Mouse (Mus musculus) cortical plate, adult 2 months (tissue): ENCODE measurements around the gene Epb41l4b.

Source experiments
- CTCF ChIP-seq: fragments of 200-500 bp; IDR thresholded peaks from 2 replicates; pipeline ENCODE4 v1.5.1; 2011; ENCODE audit warnings: mild to moderate bottlenecking, control low read depth, low read length; ENCODE audit not compliant: insufficient read depth; ENCODE audit errors: extremely low read depth
- POLR2A ChIP-seq: fragments of 200-500 bp; IDR thresholded peaks from 2 replicates; pipeline ENCODE4 v1.6.1; 2011; ENCODE audit warnings: mild to moderate bottlenecking, low read length, control low read depth; ENCODE audit not compliant: insufficient read depth; ENCODE audit errors: extremely low read depth

GRCm38 (mm10) chr4:56943258-56943657, 200.0 kb downstream of the Epb41l4b start:
- TF ChIP-seq CTCF (no peak), POLR2A (no peak)
